Mouse (Mus musculus) testis, adult 2 months (tissue): ENCODE data around the gene Mical2.

Experiments used
- CTCF ChIP-seq: fragments of 200-500 bp; IDR thresholded peaks from 2 replicates; pipeline ENCODE4 v1.5.1; 2012; ENCODE audit warnings: low read depth, mild to moderate bottlenecking, inconsistent platforms, low read length, moderate library complexity; ENCODE audit not compliant: control insufficient read depth, insufficient read depth, insufficient replicate concordance
- POLR2A ChIP-seq: fragments of 200-500 bp; IDR thresholded peaks from 2 replicates; pipeline ENCODE4 v1.6.1; 2012; ENCODE audit warnings: low read depth, mild to moderate bottlenecking, inconsistent platforms, low read length, moderate library complexity; ENCODE audit not compliant: control insufficient read depth

DNA sequence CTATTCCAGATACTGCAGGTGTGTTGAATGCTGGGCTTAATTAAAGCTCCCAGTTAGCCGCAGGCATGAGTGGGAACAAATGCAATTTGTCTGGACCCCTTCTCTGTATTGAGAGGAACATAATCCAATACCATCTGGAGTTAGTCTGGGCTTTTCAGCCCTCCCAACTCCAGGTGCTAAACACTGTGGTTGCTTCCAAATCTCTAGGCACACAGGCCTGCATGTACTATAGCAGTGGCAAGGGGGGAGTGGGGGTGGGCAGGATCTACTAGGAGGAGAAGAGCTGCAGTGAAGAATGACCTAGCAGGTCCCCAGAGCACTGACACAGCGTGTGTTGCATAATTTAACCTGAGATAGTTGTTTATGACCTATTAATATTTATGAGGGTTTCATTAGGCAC is 49.0 kb downstream of the Mical2 start:
- no peak for TF ChIP-seq CTCF
- no peak for TF ChIP-seq POLR2A
